Mouse (Mus musculus): ENCODE results near the gene Ndel1. TPM values are rescaled to one million over a fixed set of nuclear protein-coding genes. Genes with fewer than 3 reads are reported as not detected.

Gene Ndel1
- polyA plus RNA-seq, 1 experiment from 2014 or later = 86.4 TPM

DNA sequence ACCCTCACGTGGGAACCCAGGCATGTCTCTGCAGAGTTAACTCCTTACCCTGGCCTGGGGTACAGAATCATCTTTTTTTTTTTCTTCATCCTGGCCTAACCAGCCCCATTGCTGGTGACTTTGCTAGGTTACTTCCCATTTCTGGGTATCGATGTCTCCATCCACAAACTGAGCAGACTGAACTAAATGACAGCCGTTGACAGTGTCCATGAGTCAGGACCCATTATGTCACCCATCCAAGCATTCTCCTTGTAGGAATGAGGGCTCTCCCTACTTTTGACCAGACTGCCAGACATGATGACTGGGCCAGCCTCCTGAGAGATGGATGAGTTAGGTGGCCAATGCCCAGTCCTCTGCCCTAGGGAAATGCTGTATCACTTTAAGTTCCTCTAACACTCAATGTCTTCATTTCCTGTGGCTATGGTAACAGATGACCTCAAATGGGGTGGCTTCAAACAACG is 8.0 kb downstream of the Ndel1 start:
- H3K9me3 ChIP-seq (ENCODE audit: control insufficient read depth, low read length) = no peaks in the 10 kb centered on the region
- H3K4me3 ChIP-seq (ENCODE audit: low read depth, low read length) = no peak overlapping the region
- TF ChIP-seq EP300 (optimal IDR thresholded peaks at IDR 0.05) = no peak
- no peak for TF ChIP-seq CTCF (IDR thresholded peaks at IDR 0.05; ENCODE audit: low read depth)
- no peak for ATAC-seq (ENCODE audit: low FRiP score, low TSS enrichment)
- 60% methylated on average over 4 of the region's 4 CpGs for WGBS
- no peak for DNase-seq (ENCODE audit: low spot score)
- H3K27me3 ChIP-seq (ENCODE audit: control insufficient read depth, insufficient read depth, low read length) = no peaks in the 10 kb centered on the region
- H3K4me2 ChIP-seq (replicated peaks; ENCODE audit: low read depth) = no peak overlapping the region
- no peaks in the 10 kb centered on the region for H3K36me3 ChIP-seq (ENCODE audit: control insufficient read depth, insufficient read depth, low read length)
- no peak overlapping the region for H3K9ac ChIP-seq (ENCODE audit: low read length)
- H3K27ac ChIP-seq (replicated peaks) = 0 out of 2 replicates have a peak overlapping the region, but pooled peaks have one; percentile 49
- no peaks in the 10 kb centered on the region; the same call in 1 of the 2 replicates for H3K4me1 ChIP-seq (replicated peaks; ENCODE audit: control insufficient read depth, insufficient read depth)

- WGBS = 62% methylated on average over 2 of the region's 2 CpGs
- no peak for DNase-seq (ENCODE audit: low spot score)
- no peaks in the 10 kb centered on the region for H3K9me3 ChIP-seq (ENCODE audit: control insufficient read depth, low read length)
- no peak for ATAC-seq (ENCODE audit: low FRiP score, low TSS enrichment)
- no peaks in the 10 kb centered on the region for H3K27me3 ChIP-seq (ENCODE audit: control insufficient read depth, insufficient read depth, low read length)
- H3K4me1 ChIP-seq (replicated peaks; ENCODE audit: control insufficient read depth, insufficient read depth) = no peaks in the 10 kb centered on the region; the same call in 1 of the 2 replicates
- H3K27ac ChIP-seq (replicated peaks) = no peak overlapping the region
- no peak overlapping the region for H3K4me2 ChIP-seq (replicated peaks; ENCODE audit: low read depth)
- no peak overlapping the region for H3K4me3 ChIP-seq (ENCODE audit: low read depth, low read length)
- no peak for TF ChIP-seq EP300 (optimal IDR thresholded peaks at IDR 0.05)
- no peak for TF ChIP-seq CTCF (IDR thresholded peaks at IDR 0.05; ENCODE audit: low read depth)
- no peak overlapping the region for H3K9ac ChIP-seq (ENCODE audit: low read length)
- no peaks in the 10 kb centered on the region for H3K36me3 ChIP-seq (ENCODE audit: control insufficient read depth, insufficient read depth, low read length)
These were observed 9.4 kb downstream of the Ndel1 start for GRCm38 (mm10) chr11:68862260-68862659.

- DNase-seq (ENCODE audit: low spot score) = no peak
- ATAC-seq (ENCODE audit: low FRiP score, low TSS enrichment) = peak; percentile 51; the same call in 1 of the 2 replicates
- no peaks in the 10 kb centered on the region; the same call in 1 of the 2 replicates for H3K4me1 ChIP-seq (replicated peaks; ENCODE audit: control insufficient read depth, insufficient read depth)
- H3K9ac ChIP-seq (ENCODE audit: low read length) = no peak overlapping the region
- no peaks in the 10 kb centered on the region for H3K27me3 ChIP-seq (ENCODE audit: control insufficient read depth, insufficient read depth, low read length)
- no peaks in the 10 kb centered on the region for H3K9me3 ChIP-seq (ENCODE audit: control insufficient read depth, low read length)
- TF ChIP-seq CTCF (IDR thresholded peaks at IDR 0.05; ENCODE audit: low read depth) (no peak), EP300 (optimal IDR thresholded peaks at IDR 0.05) (no peak)
- H3K4me2 ChIP-seq (replicated peaks; ENCODE audit: low read depth) = no peak overlapping the region
- H3K36me3 ChIP-seq (ENCODE audit: control insufficient read depth, insufficient read depth, low read length) = no peaks in the 10 kb centered on the region
- H3K27ac ChIP-seq (replicated peaks) = peak overlapping the region; percentile 53; the same call in 1 of the 2 replicates
- no peak overlapping the region for H3K4me3 ChIP-seq (ENCODE audit: low read depth, low read length)
- WGBS = 58% methylated on average over 8 of the region's 8 CpGs
These were observed 11.6 kb downstream of the Ndel1 start for GRCm38 (mm10) chr11:68859943-68860593.

DNA sequence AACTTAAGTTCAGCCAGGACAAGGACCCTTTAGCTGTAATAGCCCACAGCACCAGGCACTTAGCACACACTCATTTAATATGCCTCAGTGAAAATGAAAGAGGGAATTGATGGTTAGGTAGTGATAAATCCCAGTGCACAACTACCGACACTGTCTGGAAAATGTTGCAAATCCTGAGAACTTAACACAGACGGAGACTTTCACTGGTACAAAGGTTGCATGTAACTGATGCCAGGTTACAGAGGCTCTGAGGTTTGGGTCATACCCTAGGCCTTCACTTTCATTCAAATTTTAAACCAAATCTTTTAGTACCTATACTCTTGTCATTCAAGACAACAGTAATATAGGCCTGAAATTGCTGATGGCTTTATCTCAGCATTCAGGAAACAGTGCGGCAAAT is 14.3 kb downstream of the Ndel1 start:
- ATAC-seq (ENCODE audit: low FRiP score, low TSS enrichment) = no peak
- DNase-seq (ENCODE audit: low spot score) = no peak
- Histone ChIP-seq H3K4me1 (replicated peaks; ENCODE audit: control insufficient read depth, insufficient read depth) (no peaks in the 10 kb centered on the region; the same call in 1 of the 2 replicates), H3K9ac (ENCODE audit: low read length) (no peak overlapping the region), H3K9me3 (ENCODE audit: control insufficient read depth, low read length) (no peaks in the 10 kb centered on the region), H3K4me3 (ENCODE audit: low read depth, low read length) (no peak overlapping the region), H3K27me3 (ENCODE audit: control insufficient read depth, insufficient read depth, low read length) (no peaks in the 10 kb centered on the region), H3K36me3 (ENCODE audit: control insufficient read depth, insufficient read depth, low read length) (no peaks in the 10 kb centered on the region), H3K4me2 (replicated peaks; ENCODE audit: low read depth) (no peak overlapping the region), H3K27ac (replicated peaks) (no peak overlapping the region)
- no peak for TF ChIP-seq EP300 (optimal IDR thresholded peaks at IDR 0.05)
- no peak for TF ChIP-seq CTCF (IDR thresholded peaks at IDR 0.05; ENCODE audit: low read depth)
- 85% methylated on average over 3 of the region's 3 CpGs for WGBS

- H3K9ac ChIP-seq (ENCODE audit: low read length) = no peak overlapping the region
- H3K4me1 ChIP-seq (replicated peaks; ENCODE audit: control insufficient read depth, insufficient read depth) = peaks cover 3% of the 10 kb centered on the region; the same call in 1 of the 2 replicates
- peak overlapping the region; percentile 100 for H3K27ac ChIP-seq (replicated peaks)
- no peaks in the 10 kb centered on the region for H3K27me3 ChIP-seq (ENCODE audit: control insufficient read depth, insufficient read depth, low read length)
- DNase-seq (ENCODE audit: low spot score) = no peak
- no peak overlapping the region for H3K4me2 ChIP-seq (replicated peaks; ENCODE audit: low read depth)
- H3K9me3 ChIP-seq (ENCODE audit: control insufficient read depth, low read length) = no peaks in the 10 kb centered on the region
- no peak overlapping the region for H3K4me3 ChIP-seq (ENCODE audit: low read depth, low read length)
- no peak for ATAC-seq (ENCODE audit: low FRiP score, low TSS enrichment)
- WGBS = 82% methylated on average over 3 of the region's 3 CpGs
- no peak for TF ChIP-seq CTCF (IDR thresholded peaks at IDR 0.05; ENCODE audit: low read depth)
- no peak for TF ChIP-seq EP300 (optimal IDR thresholded peaks at IDR 0.05)
- H3K36me3 ChIP-seq (ENCODE audit: control insufficient read depth, insufficient read depth, low read length) = no peaks in the 10 kb centered on the region
These were observed 17.0 kb downstream of the Ndel1 start for GRCm38 (mm10) chr11:68854621-68855020.
